Mouse (Mus musculus) cortical plate, adult 2 months (tissue): ENCODE results near the gene Gm2431.

Source experiments
- CTCF ChIP-seq: fragments of 200-500 bp; IDR thresholded peaks from 2 replicates; pipeline ENCODE4 v1.5.1; 2011; ENCODE audit warnings: mild to moderate bottlenecking, control low read depth, low read length; ENCODE audit not compliant: insufficient read depth; ENCODE audit errors: extremely low read depth
- POLR2A ChIP-seq: fragments of 200-500 bp; IDR thresholded peaks from 2 replicates; pipeline ENCODE4 v1.6.1; 2011; ENCODE audit warnings: mild to moderate bottlenecking, low read length, control low read depth; ENCODE audit not compliant: insufficient read depth; ENCODE audit errors: extremely low read depth

- TF ChIP-seq CTCF (no peak), POLR2A (no peak)
Observed at GRCm38 (mm10) chr7:142284023-142284591, 26.0 kb upstream of the Gm2431 start.
